8 mouse cellular contexts compared by ENCODE assay signal in genomic region chr14:118767673-118768353, GRCm38 (mm10). TPM values are rescaled to one million over a fixed set of nuclear protein-coding genes. Genes with fewer than 3 reads are reported as not detected.
DNase-seq lines count a peak whose midpoint lies in the region; ATAC-seq and TF ChIP-seq lines count a peak whose summit lies in the region.

No protein-coding gene starts in this region.

- H3K9ac ChIP-seq in lung, embryonic 15.5 days = no peak overlapping the region

- H3K36me3 ChIP-seq in lung, embryonic 15.5 days = no peaks in the 10 kb centered on the region
- no peaks in the 10 kb centered on the region for H3K36me3 ChIP-seq in thymus, adult 2 months (ENCODE audit: control insufficient read depth, insufficient read depth, low read length)

- H3K4me3 ChIP-seq in lung, embryonic 15.5 days = no peak overlapping the region
- H3K4me3 ChIP-seq in thymus, adult 2 months (ENCODE audit: control insufficient read depth, insufficient read depth, low read length) = no peak overlapping the region

- peaks cover 25% of the 10 kb centered on the region for H3K27me3 ChIP-seq in lung, embryonic 15.5 days
- H3K27me3 ChIP-seq in thymus, adult 2 months (ENCODE audit: control insufficient read depth, insufficient read depth, low read length) = no peaks in the 10 kb centered on the region

- no peak for TF ChIP-seq POLR2A in thymus, adult 2 months (IDR thresholded peaks at IDR 0.05; ENCODE audit: control insufficient read depth, extremely low read depth, insufficient read depth, low read length, poor library complexity)

- TF ChIP-seq CTCF in thymus, adult 2 months (IDR thresholded peaks at IDR 0.05; ENCODE audit: borderline replicate concordance, control insufficient read depth, extremely low read depth, insufficient read depth, low read length, poor library complexity) = peak; percentile 87; the same call in 1 of the 2 replicates

- peak; percentile 47 for DNase-seq in MEL-GATA-1-ER (ENCODE audit: extremely low read depth, low read depth)
- peak; percentile 74 for DNase-seq in cerebellum, adult 8-10 months
- DNase-seq in forelimb bud, embryonic 11.5 days (ENCODE audit: low read depth, low spot score) = peak; percentile 84
- peak; percentile 86 for DNase-seq in layer of hippocampus, adult 9-10 months (ENCODE audit: low spot score)
- DNase-seq in ovary, adult 18-20 months (ENCODE audit: low spot score) = peak; percentile 54
- DNase-seq in thymus, adult 2 months = peak; percentile 81

- H3K27ac ChIP-seq in lung, embryonic 15.5 days = no peak overlapping the region
- no peak overlapping the region for H3K27ac ChIP-seq in thymus, adult 2 months (ENCODE audit: control insufficient read depth, insufficient read depth, low read length)

- 31% methylated on average over 14 of the region's 14 CpGs for WGBS in lung, embryonic 15.5 days
- 37% methylated on average over 14 of the region's 14 CpGs for WGBS in thymus, adult 2 months

- peaks cover 5% of the 10 kb centered on the region; the same call in 1 of the 2 replicates for H3K4me1 ChIP-seq in lung, embryonic 15.5 days
- H3K4me1 ChIP-seq in thymus, adult 2 months (replicated peaks; ENCODE audit: control insufficient read depth, insufficient read depth, low read length) = 0 out of 2 replicates have a peak, but pooled peaks cover 2% of the 10 kb centered on the region

- H3K4me2 ChIP-seq in lung, embryonic 15.5 days = no peak overlapping the region

- H3K9me3 ChIP-seq in lung, embryonic 15.5 days = no peaks in the 10 kb centered on the region

- peak; percentile 94 to 97 for ATAC-seq in hematopoietic stem cell, adult 5-6 weeks (replicated peaks in 1 of 2; ENCODE audit: insufficient read depth in 1 of 2, low FRiP score in 2 of 2, low TSS enrichment in 1 of 2, low read depth in 1 of 2, poor library complexity in 2 of 2, severe bottlenecking in 2 of 2)
- peak; percentile 69; the same call in 1 of the 2 replicates for ATAC-seq in lung, embryonic 15.5 days (ENCODE audit: borderline replicate concordance, extremely low read depth, low FRiP score, low TSS enrichment)

RNA-seq across cellular contexts. Expression of gene Cldn10, which starts 19.9 kb away (rescaled TPM):
- total RNA-seq in hematopoietic stem cell, adult 5-6 weeks (2017) = not detected in 2 replicates
- polyA plus RNA-seq in lung, embryonic 15.5 days (2015; fragmentation: Nextera tagmentation; extraction: Ambion mirVana) = 72.3 and 73.8 TPM in 2 replicates
- 0.89 and 1.2 TPM in 2 replicates for polyA plus RNA-seq in thymus, adult 2 months (2012; rRNA removed)

Comparison
In these comparisons a context has a peak if more than half of its experiments do, and no peak if none do; other contexts are left out.
1. RNA of gene Cldn10, which starts 19.9 kb away (polyA plus RNA-seq): 72.3 to 73.8 TPM in lung, embryonic 15.5 days; 0.89 to 1.2 TPM in thymus, adult 2 months; every median in the first group is over 10 times any median in the second.
2. Peak in every context shown above with its lines, with median percentiles within 50 percentile points of each other: DNase-seq.